Mouse (Mus musculus) macrophage (primary cell): ENCODE results near the gene Olfr371. TPM values are rescaled to one million over a fixed set of nuclear protein-coding genes. Genes with fewer than 3 reads are reported as not detected.

ENCODE experiments used
- H3K27ac ChIP-seq: fragments of 350-480 bp; formaldehyde crosslinking; 2 replicates; pipeline ENCODE4 v1.9.0; 2021
- H3K36me3 ChIP-seq: fragments of 350-480 bp; formaldehyde crosslinking; 2 replicates; pipeline ENCODE4 v1.9.0; 2021; ENCODE audit errors: inconsistent target
- H3K4me3 ChIP-seq: fragments of 350-480 bp; formaldehyde crosslinking; 2 replicates; pipeline ENCODE4 v1.9.0; 2021; ENCODE audit errors: inconsistent target
- H3K79me2 ChIP-seq: fragments of 350-480 bp; formaldehyde crosslinking; 2 replicates; pipeline ENCODE4 v1.9.0; 2021; ENCODE audit errors: inconsistent target
- WGBS: methylation state at CpG from one replicate; pipeline ENCODE4 v1.1.7; 2026; ENCODE audit warnings: inconsistent platforms; ENCODE audit not compliant: missing documents; 5-methylcytosine and 5-hydroxymethylcytosine counted together
- polyA plus RNA-seq: library from polyadenylated mRNA; stranded (reverse); fragments of 250-400 nt; gene quantifications from 3 replicates; pipeline ENCODE4 v1.2.4, GENCODE M21; 2018; ENCODE audit warnings: inconsistent platforms
- total RNA-seq, 78 experiments: library from RNA; depleted of rRNA; stranded (reverse); fragments of 250-400 nt; gene quantifications; 1 replicate in 9 of 78; 2 replicates in 24 of 78; 3 replicates in 43 of 78; 4 replicates in 2 of 78; pipeline ENCODE4 v1.2.4; 2018; ENCODE audit warnings: inconsistent platforms in 56 of 78

The Olfr371 gene
- total RNA-seq (2018; cell fraction: chromatin; rRNA removed), result not detected
- not detected for total RNA-seq (2018; cell fraction: cytosol; rRNA removed)
- not detected for total RNA-seq (2018; cell fraction: nucleus; rRNA removed)
- polyA plus RNA-seq, result not detected in 3 replicates

GRCm38 (mm10) chr8:85225688-85226087 is at the start of gene Olfr371:
Gene Olfr371, plus strand, starts transcription at chr8:85225988.
- Histone ChIP-seq H3K36me3 (no peaks in the 10 kb centered on the region), H3K27ac (no peak within 1 kb of the TSS), H3K79me2 (no peaks in the 10 kb centered on the region), H3K4me3 (no peak within 1 kb of the TSS)
- 25% methylated on average over 1 of the region's 1 CpGs for WGBS

GRCm38 (mm10) chr8:85192346-85192745 is 33.4 kb upstream of the Olfr371 start:
- H3K79me2 ChIP-seq, result no peaks in the 10 kb centered on the region

GRCm38 (mm10) chr8:85220220-85220619 is 5.6 kb upstream of the Olfr371 start:
- Histone ChIP-seq H3K27ac (no peak overlapping the region), H3K4me3 (no peak overlapping the region), H3K36me3 (no peaks in the 10 kb centered on the region), H3K79me2 (no peaks in the 10 kb centered on the region)
- 75% methylated on average over 3 of the region's 4 CpGs for WGBS

More at GRCm38 (mm10) chr8:85192346-85192745, 33.4 kb upstream of the Olfr371 start:
- 89% methylated on average over 1 of the region's 1 CpGs for WGBS
- H3K4me3 ChIP-seq, result no peak overlapping the region
- H3K27ac ChIP-seq, result no peak overlapping the region
- no peaks in the 10 kb centered on the region for H3K36me3 ChIP-seq

GRCm38 (mm10) chr8:85220992-85221391 is 4.8 kb upstream of the Olfr371 start:
- Histone ChIP-seq H3K36me3 (no peaks in the 10 kb centered on the region), H3K79me2 (no peaks in the 10 kb centered on the region), H3K4me3 (no peak overlapping the region), H3K27ac (no peak overlapping the region)
- 17% methylated on average over 6 of the region's 6 CpGs for WGBS

GRCm38 (mm10) chr8:85227297-85227696 is 1.5 kb downstream of the Olfr371 start:
- H3K4me3 ChIP-seq, result no peak overlapping the region
- H3K27ac ChIP-seq, result no peak overlapping the region
- no peaks in the 10 kb centered on the region for H3K36me3 ChIP-seq
- no peaks in the 10 kb centered on the region for H3K79me2 ChIP-seq
- 83% methylated on average over 1 of the region's 1 CpGs for WGBS

Other genes starting within 250 kb of the Olfr371 start
- gene Junb, start 247.3 kb upstream of the Olfr371 start, polyA plus RNA-seq, result 26.1 to 86.4 TPM (median 61.3 TPM) in 3 replicates
- gene Hook2, start 235.4 kb upstream of the Olfr371 start, polyA plus RNA-seq, result 4.9 to 10.9 TPM (median 6.1 TPM) in 3 replicates
- not detected in 3 replicates for gene Best2, start 211.5 kb upstream of the Olfr371 start, polyA plus RNA-seq
- gene Asna1, start 200.7 kb upstream of the Olfr371 start, polyA plus RNA-seq, result 120 to 138 TPM (median 122 TPM) in 3 replicates
- gene Trir, start 199.2 kb upstream of the Olfr371 start, polyA plus RNA-seq, result 143 to 170 TPM (median 168 TPM) in 3 replicates
- 14.1 to 30.6 TPM (median 26.6 TPM) in 3 replicates for gene Tnpo2, start 189.1 kb upstream of the Olfr371 start, polyA plus RNA-seq
- 4.8 to 12.5 TPM (median 8.4 TPM) in 3 replicates for gene Fbxw9, start 165.9 kb upstream of the Olfr371 start, polyA plus RNA-seq
- not detected in 3 replicates for gene Gm5741, start 158.0 kb upstream of the Olfr371 start, polyA plus RNA-seq
- gene Dhps, start 154.2 kb upstream of the Olfr371 start, polyA plus RNA-seq, result 28.6 to 47.4 TPM (median 37.1 TPM) in 3 replicates
- 66.3 to 79.6 TPM (median 68.7 TPM) in 3 replicates for gene Wdr83os, start 145.2 kb upstream of the Olfr371 start, polyA plus RNA-seq
- 13.5 to 19.5 TPM (median 15.7 TPM) in 3 replicates for gene Wdr83, start 144.7 kb upstream of the Olfr371 start, polyA plus RNA-seq
- 375 to 585 TPM (median 491 TPM) in 3 replicates for gene Man2b1, start 142.7 kb upstream of the Olfr371 start, polyA plus RNA-seq
- gene Zfp791, start 102.9 kb upstream of the Olfr371 start, polyA plus RNA-seq, result 1.2 to 2.6 TPM (median 1.4 TPM) in 3 replicates
- gene Cks1brt, start 74.1 kb upstream of the Olfr371 start, polyA plus RNA-seq, result not detected in 3 replicates
- gene Orc6, start 73.6 kb downstream of the Olfr371 start, polyA plus RNA-seq, result 10.2 to 36.3 TPM (median 12.3 TPM) in 3 replicates
- 167 to 195 TPM (median 180 TPM) in 3 replicates for gene Vps35, start 73.8 kb downstream of the Olfr371 start, polyA plus RNA-seq
- 0.06 TPM in 1 of 3 replicates, not detected in the others for gene Mylk3, start 160.4 kb downstream of the Olfr371 start, polyA plus RNA-seq
- gene 4921524J17Rik, start 206.8 kb downstream of the Olfr371 start, polyA plus RNA-seq, result 15.6 to 28.1 TPM (median 17.6 TPM) in 3 replicates